Mouse (Mus musculus): ENCODE data around the gene Col8a1. TPM values are rescaled to one million over a fixed set of nuclear protein-coding genes. Genes with fewer than 3 reads are reported as not detected.

Gene Col8a1
- 1 to 10 TPM; 2.7 to 5.7 TPM for total RNA-seq (2021)
- 0.20 and 0.30 TPM in 2 replicates for polyA plus RNA-seq (2012; rRNA removed)
- long read RNA-seq, full-length matches to known transcripts: 4 of 4 reads
- long read RNA-seq, partial matches to known transcripts: 0 of 4 reads
- long read RNA-seq, other reads (novel, unspliced or antisense): 0 of 4 reads

- peak; percentile 29 for DNase-seq
Observed at GRCm38 (mm10) chr16:57754526-57755125, at the start of gene Col8a1. Col8a1 (minus strand) TSS chr16:57754737.

DNA sequence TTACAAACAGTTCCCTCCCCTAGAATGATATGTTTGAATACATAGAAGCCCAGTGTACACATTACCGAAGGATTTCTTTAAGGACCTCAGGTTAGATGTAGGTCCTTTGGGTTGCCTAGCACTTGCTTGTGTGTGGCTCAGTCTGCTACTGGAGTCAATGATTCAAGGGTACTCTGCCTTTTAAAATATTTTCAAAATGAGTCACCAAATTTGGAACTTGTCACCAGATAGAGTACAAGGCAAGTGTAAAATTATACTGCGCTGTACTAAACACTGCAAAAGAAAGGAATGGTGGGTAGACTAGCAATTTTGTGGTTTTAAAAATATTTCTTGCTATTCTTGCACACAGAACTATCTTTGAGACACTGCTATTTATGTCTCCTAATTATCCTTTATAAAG, 47.3 kb upstream of the Col8a1 start:
- DNase-seq: no peak

DNA sequence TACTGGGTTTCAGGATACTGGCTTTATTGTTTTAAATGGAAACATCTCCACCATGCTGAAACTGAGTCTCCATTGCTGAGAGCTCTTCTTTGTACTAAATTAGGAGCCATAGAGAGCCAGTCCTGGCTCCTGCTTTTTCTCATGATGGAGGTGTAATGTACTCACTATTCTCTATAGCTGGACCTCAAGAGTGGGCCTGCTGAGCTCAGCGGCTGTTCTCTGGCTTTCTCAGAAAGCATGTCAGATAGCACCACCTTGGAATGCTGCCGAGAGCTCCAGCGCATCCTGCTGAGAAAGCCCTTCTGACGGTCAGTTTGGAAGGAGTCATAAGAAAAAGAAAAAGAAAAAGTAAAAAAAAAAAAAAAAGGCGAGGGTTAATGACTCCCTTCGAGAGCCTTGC, 41.8 kb upstream of the Col8a1 start:
- no peak for DNase-seq

GRCm38 (mm10) chr16:57779011-57779410, 24.5 kb upstream of the Col8a1 start:
- DNase-seq: no peak

DNA sequence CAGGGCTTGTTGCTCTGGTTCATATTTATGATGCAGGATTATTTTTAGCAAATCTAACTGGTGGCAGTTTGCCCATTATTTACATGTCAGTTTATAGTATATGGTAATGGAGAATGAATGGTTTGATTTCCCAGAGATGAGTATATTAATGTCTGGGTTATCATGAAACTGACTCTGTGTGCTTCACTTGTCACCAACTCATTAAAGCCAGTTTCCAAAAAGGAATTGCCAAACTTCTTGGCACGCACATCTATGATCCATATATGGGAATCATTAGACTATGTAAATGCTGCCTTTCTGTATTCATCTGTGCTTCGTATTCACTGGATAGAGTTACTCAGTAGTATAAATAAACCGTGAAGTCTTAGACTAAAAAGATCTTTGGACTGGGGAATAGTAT, 11.1 kb upstream of the Col8a1 start:
- DNase-seq: no peak

- DNase-seq: no peak
Observed at GRCm38 (mm10) chr16:57759862-57760261, 5.3 kb upstream of the Col8a1 start.

GRCm38 (mm10) chr16:57755708-57756107, 1.2 kb upstream of the Col8a1 start:
- DNase-seq: no peak

DNA sequence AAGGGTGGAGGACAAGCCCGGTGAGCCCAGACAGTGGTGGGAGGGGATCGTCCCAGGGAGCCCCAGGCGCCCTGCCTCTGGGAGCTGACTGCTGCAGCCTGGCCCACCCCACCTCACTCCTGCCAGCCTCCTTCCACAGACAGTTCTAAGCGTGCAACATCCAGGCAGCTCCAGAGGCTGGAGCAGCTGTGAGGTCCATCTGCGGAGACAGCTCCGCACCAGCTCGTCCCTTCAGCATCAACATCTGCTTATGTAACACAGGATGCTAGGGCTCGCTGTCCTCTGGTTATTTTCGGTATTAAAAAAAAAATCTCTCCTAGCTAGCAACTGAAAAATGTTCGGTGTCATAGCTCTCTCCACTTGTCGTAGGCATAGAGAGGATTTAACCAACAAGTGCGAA, 704 bp upstream of the Col8a1 start:
- peak; percentile 33 for DNase-seq

DNA sequence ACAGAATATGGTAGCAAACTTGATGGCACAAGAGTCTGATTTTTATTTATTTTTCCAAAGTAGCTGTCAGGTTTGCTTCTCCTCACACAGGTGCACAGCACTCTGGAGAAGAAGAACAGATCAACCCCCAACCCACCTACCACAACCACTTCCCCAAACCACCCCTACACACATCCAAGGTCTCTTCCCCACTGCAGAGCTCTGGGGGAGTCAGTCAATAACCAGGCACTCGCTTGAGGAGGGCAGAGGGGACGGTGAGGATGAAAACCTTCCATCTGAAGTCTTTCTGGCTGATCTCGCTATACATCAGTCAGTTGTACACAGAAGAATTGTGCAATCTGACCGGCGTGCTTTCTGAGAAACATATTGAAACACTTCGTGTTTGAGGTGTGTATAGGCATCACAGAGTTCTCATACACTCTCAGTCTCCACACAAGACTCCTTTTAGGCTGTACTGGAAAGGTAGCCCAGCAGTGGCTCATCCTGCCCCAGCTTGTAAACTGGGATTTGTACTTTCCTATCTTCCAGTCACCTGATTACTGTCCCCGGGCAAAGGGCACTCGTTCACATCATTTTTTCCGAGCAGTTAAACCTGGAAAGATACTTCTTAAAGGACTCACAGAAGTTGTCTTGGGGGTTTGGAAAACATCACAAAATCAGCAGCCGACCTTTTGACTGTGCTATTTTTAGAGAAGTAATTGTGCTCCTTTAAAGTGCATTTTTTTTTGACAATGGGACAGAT, 827 bp downstream of the Col8a1 start:
- no peak for DNase-seq

DNA sequence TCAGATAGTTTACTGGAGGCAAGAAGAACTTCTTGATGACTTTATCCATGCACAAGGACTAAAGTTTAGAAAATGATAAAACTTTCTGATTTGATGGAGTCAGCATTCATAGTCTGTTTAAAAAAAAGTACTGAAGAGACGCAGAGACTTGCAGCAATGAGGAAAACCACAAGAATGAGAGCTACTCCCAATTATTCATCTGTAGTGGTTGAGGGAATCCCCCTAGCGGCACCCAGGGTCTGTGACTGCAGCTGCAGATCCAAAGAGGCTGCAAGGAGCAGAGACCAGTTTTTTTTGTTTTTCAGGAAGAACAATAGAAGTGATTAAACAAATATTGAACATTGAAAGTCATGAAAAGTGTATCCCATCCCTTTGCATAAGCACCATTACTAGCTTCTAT, 4.0 kb downstream of the Col8a1 start:
- no peak for DNase-seq

DNA sequence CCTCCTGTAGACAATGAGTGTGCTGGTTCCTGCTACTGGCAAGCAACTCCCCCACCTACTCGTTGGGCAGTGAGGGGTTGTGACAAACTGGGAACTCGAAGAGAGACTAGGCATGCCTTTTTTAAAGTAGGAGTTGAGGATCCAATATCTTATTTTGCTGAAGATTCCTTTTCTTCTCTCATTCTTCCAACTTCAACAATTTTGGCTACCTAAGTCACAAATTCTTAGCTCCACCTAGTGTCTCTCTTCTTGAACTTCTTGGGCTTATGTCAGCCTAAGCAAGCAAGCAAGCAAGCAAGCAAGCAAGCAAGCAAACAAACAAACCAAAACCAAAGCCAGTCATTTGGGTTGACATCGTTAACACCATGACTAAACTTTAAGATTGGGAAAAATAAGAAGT, 6.4 kb downstream of the Col8a1 start:
- peak; percentile 5 for DNase-seq

GRCm38 (mm10) chr16:57747357-57748056, 7.0 kb downstream of the Col8a1 start:
- DNase-seq: no peak

GRCm38 (mm10) chr16:57740169-57740568, 14.4 kb downstream of the Col8a1 start:
- no peak for DNase-seq

- no peak for DNase-seq
Observed at GRCm38 (mm10) chr16:57734942-57735341, 19.6 kb downstream of the Col8a1 start.

DNA sequence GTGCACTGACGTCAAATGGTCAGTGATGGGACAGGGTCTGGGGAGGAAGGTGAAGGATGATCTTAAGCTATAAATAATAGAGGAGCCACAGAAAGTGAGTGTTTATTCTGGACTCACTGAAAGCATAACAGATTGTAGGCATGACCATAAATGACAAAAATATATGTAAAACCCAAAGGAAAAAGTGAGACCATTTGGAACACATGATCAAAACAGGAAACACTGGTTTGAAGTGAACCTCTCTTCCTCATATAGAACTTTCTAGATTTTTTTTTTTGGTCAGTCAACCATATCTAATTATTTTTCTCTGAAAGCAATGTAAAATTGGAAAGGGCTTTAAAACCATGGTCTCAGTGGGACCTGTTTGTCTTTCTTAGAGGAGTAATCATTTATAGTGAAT, 21.0 kb downstream of the Col8a1 start:
- DNase-seq: no peak

DNA sequence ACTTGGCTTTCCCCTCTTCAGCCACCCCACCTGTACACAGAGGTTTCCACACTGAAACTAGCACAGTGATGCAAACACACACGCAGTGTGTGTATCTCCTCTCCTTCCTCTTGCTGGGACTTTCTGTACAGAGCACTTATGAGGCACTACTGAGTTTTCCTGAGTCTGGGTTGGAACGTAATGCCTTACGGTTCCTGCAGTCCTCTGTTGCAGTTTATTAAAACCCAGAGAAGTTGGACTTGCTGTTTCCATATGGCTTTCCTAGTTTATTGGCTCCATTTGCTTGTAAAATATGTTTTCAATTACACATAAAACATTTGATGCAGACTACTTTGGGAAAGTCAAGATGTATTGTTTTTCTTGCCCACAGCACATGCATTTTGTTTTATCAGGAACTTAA, 21.4 kb downstream of the Col8a1 start:
- no peak for DNase-seq

GRCm38 (mm10) chr16:57724978-57725377, 29.6 kb downstream of the Col8a1 start:
- no peak for DNase-seq

- DNase-seq: no peak
Observed at GRCm38 (mm10) chr16:57718982-57719381, 35.6 kb downstream of the Col8a1 start.

DNA sequence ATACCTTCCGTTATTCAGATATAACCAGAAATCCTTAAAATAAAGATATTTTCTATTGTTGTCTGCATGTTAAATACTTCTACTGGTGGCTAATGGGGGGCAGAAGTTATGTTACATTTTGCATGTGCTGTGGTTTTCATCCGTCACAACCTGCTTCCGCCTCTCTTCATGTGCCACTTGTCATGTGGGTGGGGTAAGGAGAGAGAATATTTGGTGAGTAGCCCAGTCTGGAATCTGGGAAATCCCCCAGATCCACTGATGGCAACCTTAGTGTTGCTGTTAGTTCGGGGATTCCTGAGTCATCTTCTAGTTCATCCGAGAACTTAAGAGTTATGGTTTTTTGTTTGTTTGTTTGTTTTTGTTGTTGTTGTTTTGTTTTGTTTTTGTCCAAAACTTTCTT, 55.8 kb downstream of the Col8a1 start:
- DNase-seq: no peak

DNA sequence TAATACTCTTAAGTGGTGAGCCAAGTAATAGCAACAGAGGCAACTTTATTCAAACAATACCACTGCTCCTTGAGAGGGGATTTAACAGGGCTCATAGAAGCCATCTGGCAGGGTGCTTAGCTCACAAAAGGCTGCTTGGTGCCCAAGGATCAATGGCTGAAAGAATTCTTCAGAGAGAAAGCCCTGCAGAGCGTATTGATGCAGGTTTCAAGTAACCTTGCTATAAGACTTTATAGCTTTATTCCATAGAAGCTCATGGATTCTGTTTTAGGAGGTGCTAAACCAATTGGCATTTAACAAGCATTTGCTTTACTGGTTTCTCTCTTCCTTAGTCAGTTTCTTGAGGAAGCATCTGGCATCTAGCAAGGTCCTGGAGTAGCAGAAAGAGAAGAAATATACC, 59.8 kb downstream of the Col8a1 start:
- DNase-seq: no peak

- no peak for DNase-seq
Observed at GRCm38 (mm10) chr16:57693906-57694522, 60.5 kb downstream of the Col8a1 start.

DNA sequence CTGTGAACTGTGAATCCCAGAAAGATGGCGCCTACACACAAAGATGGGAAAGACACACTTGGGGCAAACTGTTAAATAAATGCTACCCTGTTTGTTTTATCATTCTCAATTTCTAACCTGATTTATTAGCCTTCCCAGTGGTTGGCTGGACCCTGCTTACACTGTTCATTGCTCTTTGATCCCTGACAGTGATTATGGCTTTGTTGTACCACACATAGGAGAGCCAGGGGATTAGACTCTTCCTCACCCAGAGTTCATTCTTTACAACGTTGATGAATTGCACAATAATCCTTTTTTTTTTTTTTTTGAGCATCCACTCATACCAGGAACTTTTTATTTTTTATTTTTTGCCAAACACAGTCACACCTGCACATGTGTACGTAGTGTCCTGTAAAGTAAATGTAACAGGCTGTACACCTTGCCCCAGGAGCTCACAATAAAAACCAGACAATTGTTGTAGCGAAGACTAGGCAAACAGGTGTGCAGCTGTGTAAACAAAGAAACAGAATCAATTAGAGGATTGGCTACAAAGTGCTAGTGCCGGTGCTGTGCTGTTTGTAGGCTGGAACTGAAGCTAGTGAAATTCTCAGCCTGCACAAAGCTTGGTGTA, 68.6 kb downstream of the Col8a1 start:
- no peak for DNase-seq

All from adrenal gland, adult 2 months (tissue).